17 mouse cellular contexts compared by ENCODE assay signal in genomic region chr4:150677846-150678224, GRCm38 (mm10). TPM values are rescaled to one million over a fixed set of nuclear protein-coding genes. Genes with fewer than 3 reads are reported as not detected.
A peak's percentile ranks its signal among the peaks of the same experiment; 100 is the strongest.
DNase-seq lines count a peak whose midpoint lies in the region; ATAC-seq and TF ChIP-seq lines count a peak whose summit lies in the region.
"Had no signal": no experiment of that assay in that cellular context is flagged by ENCODE, and none has a peak within 500 bp of the region (broad histone marks: within the 10 kb centered on the region; RNA-seq: fewer than 3 reads in every experiment).

No protein-coding gene starts in this region.

- H3K36me3 ChIP-seq in kidney, embryonic 14.5 days (ENCODE audit: control insufficient read depth, insufficient read depth, low read length), result no peaks in the 10 kb centered on the region
- H3K36me3 ChIP-seq in ES-E14 (ENCODE audit: control insufficient read depth, insufficient read depth, low read length, poor library complexity, severe bottlenecking), result no peaks in the 10 kb centered on the region
- H3K36me3 ChIP-seq in hindbrain, embryonic 13.5 days, result no peaks in the 10 kb centered on the region
- no peaks in the 10 kb centered on the region for H3K36me3 ChIP-seq in midbrain, embryonic 16.5 days (ENCODE audit: control insufficient read depth, insufficient read depth, low read length)
- H3K36me3 ChIP-seq in liver, embryonic 12.5 days, result no peaks in the 10 kb centered on the region
- H3K36me3 ChIP-seq: embryonic facial prominence, embryonic 15.5 days; limb, embryonic 12.5 days had no signal

- no peaks in the 10 kb centered on the region for H3K27me3 ChIP-seq in kidney, embryonic 14.5 days (ENCODE audit: control insufficient read depth, insufficient read depth, low read length)
- H3K27me3 ChIP-seq in hindbrain, embryonic 13.5 days, result no peaks in the 10 kb centered on the region
- no peaks in the 10 kb centered on the region for H3K27me3 ChIP-seq in midbrain, embryonic 16.5 days (ENCODE audit: control insufficient read depth, insufficient read depth, low read depth, low read length)
- H3K27me3 ChIP-seq in liver, embryonic 12.5 days (replicated peaks), result no peaks in the 10 kb centered on the region
- H3K27me3 ChIP-seq: embryonic facial prominence, embryonic 15.5 days; limb, embryonic 12.5 days had no signal

- WGBS in kidney, embryonic 14.5 days, result 3% methylated on average over 3 of the region's 4 CpGs
- WGBS in hindbrain, embryonic 13.5 days, result 16% methylated on average over 3 of the region's 4 CpGs
- 2% methylated on average over 4 of the region's 4 CpGs for WGBS in midbrain, embryonic 16.5 days
- 48% methylated on average over 4 of the region's 4 CpGs for WGBS in liver, embryonic 12.5 days (ENCODE audit: insufficient replicate concordance)

- in situ Hi-C loops in ES-E14 (cut with MboI; ENCODE audit: low sequenced_read_pairs in 2 of 2, unreplicated experiment in 2 of 2), result no loop called here

- H3K4me2 ChIP-seq in kidney, embryonic 14.5 days (replicated peaks; ENCODE audit: low read depth, low read length), result no peak overlapping the region
- H3K4me2 ChIP-seq in hindbrain, embryonic 13.5 days, result no peak overlapping the region
- peak overlapping the region; percentile 19; the same call in 1 of the 2 replicates for H3K4me2 ChIP-seq in midbrain, embryonic 16.5 days (ENCODE audit: low read length)
- no peak overlapping the region for H3K4me2 ChIP-seq in liver, embryonic 12.5 days
- H3K4me2 ChIP-seq: embryonic facial prominence, embryonic 15.5 days; limb, embryonic 12.5 days had no signal

- no peaks in the 10 kb centered on the region for H3K9me3 ChIP-seq in kidney, embryonic 14.5 days (ENCODE audit: control insufficient read depth, low read length)
- H3K9me3 ChIP-seq in ES-E14 (ENCODE audit: control insufficient read depth, insufficient read depth, low read depth, low read length), result no peaks in the 10 kb centered on the region
- H3K9me3 ChIP-seq in hindbrain, embryonic 13.5 days, result peaks cover 6% of the 10 kb centered on the region
- H3K9me3 ChIP-seq in midbrain, embryonic 16.5 days (replicated peaks; ENCODE audit: control insufficient read depth, low read length, poor library complexity, severe bottlenecking), result no peaks in the 10 kb centered on the region
- H3K9me3 ChIP-seq in liver, embryonic 12.5 days (replicated peaks), result no peaks in the 10 kb centered on the region
- H3K9me3 ChIP-seq: embryonic facial prominence, embryonic 15.5 days had no signal

- ATAC-seq in kidney, embryonic 14.5 days (ENCODE audit: low FRiP score, low TSS enrichment), result 0 out of 2 replicates have a peak, but pooled peaks have one; percentile 17
- ATAC-seq in hindbrain, embryonic 13.5 days (ENCODE audit: low FRiP score), result peak; percentile 54; the same call in 1 of the 2 replicates
- ATAC-seq in midbrain, embryonic 16.5 days, result 0 out of 2 replicates have a peak, but pooled peaks have one; percentile 11
- ATAC-seq in liver, embryonic 12.5 days, result no peak

- H3K4me3 ChIP-seq in kidney, embryonic 14.5 days (ENCODE audit: low read length), result no peak overlapping the region
- H3K4me3 ChIP-seq in ES-E14 (ENCODE audit: insufficient read depth in 1 of 2, low read depth in 1 of 2, low read length in 2 of 2, poor library complexity in 1 of 2, severe bottlenecking in 1 of 2), result peak overlapping the region in 1 of 2 experiments; percentile 27; a peak in 2 of 4 replicates
- H3K4me3 ChIP-seq in hindbrain, embryonic 13.5 days, result no peak overlapping the region
- H3K4me3 ChIP-seq in midbrain, embryonic 16.5 days (ENCODE audit: low read depth, low read length), result no peak overlapping the region
- H3K4me3 ChIP-seq in liver, embryonic 12.5 days, result no peak overlapping the region
- H3K4me3 ChIP-seq: embryonic facial prominence, embryonic 15.5 days; limb, embryonic 12.5 days had no signal

- H3K9ac ChIP-seq in kidney, embryonic 14.5 days (ENCODE audit: low read depth, low read length), result no peak overlapping the region
- peak overlapping the region; percentile 65; the same call in 1 of the 2 replicates for H3K9ac ChIP-seq in ES-E14 (ENCODE audit: insufficient read depth, low read depth, low read length, poor library complexity, severe bottlenecking)
- H3K9ac ChIP-seq in hindbrain, embryonic 13.5 days, result no peak overlapping the region
- no peak overlapping the region for H3K9ac ChIP-seq in midbrain, embryonic 16.5 days (ENCODE audit: low read depth, low read length)
- no peak overlapping the region for H3K9ac ChIP-seq in liver, embryonic 12.5 days
- H3K9ac ChIP-seq: embryonic facial prominence, embryonic 15.5 days; limb, embryonic 12.5 days had no signal

- DNase-seq in kidney, postnatal 36 days, result no peak
- DNase-seq in ES-E14 (ENCODE audit: low read depth, low spot score), result peak; percentile 85
- DNase-seq in spleen, postnatal 14 days (ENCODE audit: low spot score in 2 of 2), result no peak
- DNase-seq: cerebellum, adult 18-20 months; kidney, postnatal 25 days; right cerebral cortex, postnatal 4 days had no signal

- peak overlapping the region; percentile 67; the same call in 1 of the 2 replicates for H3K27ac ChIP-seq in kidney, embryonic 14.5 days (ENCODE audit: low read depth, low read length)
- peak overlapping the region; percentile 95 for H3K27ac ChIP-seq in ES-E14 (ENCODE audit: insufficient read depth, low read depth, low read length, poor library complexity, severe bottlenecking)
- H3K27ac ChIP-seq in hindbrain, embryonic 13.5 days, result peak overlapping the region; percentile 23; the same call in 1 of the 2 replicates
- H3K27ac ChIP-seq in midbrain, embryonic 16.5 days (ENCODE audit: low read length), result no peak overlapping the region
- H3K27ac ChIP-seq in liver, embryonic 12.5 days, result no peak overlapping the region
- H3K27ac ChIP-seq: embryonic facial prominence, embryonic 15.5 days; limb, embryonic 12.5 days; macrophage had no signal

- H3K4me1 ChIP-seq in kidney, embryonic 14.5 days (ENCODE audit: control insufficient read depth, insufficient read depth, low read length), result peaks cover 22% of the 10 kb centered on the region; the same call in 1 of the 2 replicates
- H3K4me1 ChIP-seq in ES-E14 (ENCODE audit: control insufficient read depth in 2 of 2, insufficient read depth in 2 of 2, low read length in 2 of 2, poor library complexity in 1 of 2), result peaks cover 0 to 32% of the 10 kb centered on the region in 2 experiments; a peak in 2 of 4 replicates
- peaks cover 14% of the 10 kb centered on the region for H3K4me1 ChIP-seq in hindbrain, embryonic 13.5 days (replicated peaks)
- H3K4me1 ChIP-seq in midbrain, embryonic 16.5 days (ENCODE audit: control insufficient read depth, insufficient read depth, low read length), result peaks cover 7% of the 10 kb centered on the region
- H3K4me1 ChIP-seq in liver, embryonic 12.5 days, result peaks cover 16% of the 10 kb centered on the region; the same call in 1 of the 2 replicates
- H3K4me1 ChIP-seq: embryonic facial prominence, embryonic 15.5 days had no signal

TF ChIP-seq in ES-E14, 5 proteins besides CTCF, POLR2A, EP300 and RAD21:
- TF ChIP-seq CHD2 (IDR thresholded peaks at IDR 0.05; ENCODE audit: low read depth, low read length), result 0 out of 2 replicates have a peak, but pooled peaks have one; percentile 46
- no peak for TF ChIP-seq MAFK (IDR thresholded peaks at IDR 0.05; ENCODE audit: insufficient read depth, low read depth, low read length)

RNA-seq across cellular contexts. Expression of gene Slc45a1, which starts 25.9 kb away (rescaled TPM):
- polyA plus RNA-seq in kidney, embryonic 14.5 days (2014; fragmentation: Nextera tagmentation; extraction: Ambion mirVana), result not detected in 2 replicates
- total RNA-seq in ES-E14 (2012; rRNA removed), result 0.98 and 2.0 TPM in 2 replicates
- 24.6 and 30.0 TPM in 2 replicates for polyA plus RNA-seq in hindbrain, embryonic 13.5 days (2015; fragmentation: Nextera tagmentation; extraction: Ambion mirVana)
- 39.7 and 44.7 TPM in 2 replicates for polyA plus RNA-seq in midbrain, embryonic 16.5 days (2015; fragmentation: Nextera tagmentation; extraction: Ambion mirVana)
- 0.05 TPM in 1 of 2 replicates, not detected in the other for polyA plus RNA-seq in liver, embryonic 12.5 days (2016; fragmentation: Nextera tagmentation; extraction: Ambion mirVana)
- total RNA-seq: common myeloid progenitor, adult 5-6 weeks; granulocyte monocyte progenitor cell, adult 5-6 weeks had no signal
- polyA plus RNA-seq: heart, postnatal 0 days; liver, embryonic 16.5 days; macrophage had no signal

Comparison
In these comparisons a context has a peak if more than half of its experiments do, and no peak if none do; other contexts are left out.
1. H3K27ac ChIP-seq: peak in kidney, embryonic 14.5 days (single experiment), ES-E14 (single experiment) and hindbrain, embryonic 13.5 days (single experiment); none in midbrain, embryonic 16.5 days (single experiment) and liver, embryonic 12.5 days (single experiment).
2. RNA of gene Slc45a1, which starts 25.9 kb away (polyA plus RNA-seq): 39.7 to 44.7 TPM in midbrain, embryonic 16.5 days and 24.6 to 30.0 TPM in hindbrain, embryonic 13.5 days; not detected in kidney, embryonic 14.5 days and 0.05 TPM in liver, embryonic 12.5 days; every median in the first group is over 10 times any median in the second.